Mouse (Mus musculus): ENCODE results near the gene Gprin2. TPM values are rescaled to one million over a fixed set of nuclear protein-coding genes. Genes with fewer than 3 reads are reported as not detected.
A peak's percentile ranks its signal among the peaks of the same experiment; 100 is the strongest.

Gene Gprin2
- 3.1 and 3.5 TPM in 2 replicates for polyA plus RNA-seq (2015; fragmentation: Nextera tagmentation; extraction: Ambion mirVana)

- Histone ChIP-seq H3K36me3 (no peaks in the 10 kb centered on the region), H3K4me2 (peak within 1 kb of the TSS; percentile 85), H3K4me1 (replicated peaks) (peaks cover 13% of the 10 kb centered on the region), H3K27me3 (no peaks in the 10 kb centered on the region; the same call in 1 of the 2 replicates), H3K9ac (peak within 1 kb of the TSS; percentile 86), H3K9me3 (no peaks in the 10 kb centered on the region), H3K4me3 (peak within 1 kb of the TSS; percentile 84), H3K27ac (replicated peaks) (peak within 1 kb of the TSS; percentile 73)
- 2% methylated on average over 42 of the region's 52 CpGs for WGBS
- peak; percentile 78 for ATAC-seq (ENCODE audit: low read depth)
These were observed at the start of gene Gprin2 for GRCm38 (mm10) chr14:34201231-34202035. Gene Gprin2 (minus strand): TSS chr14:34201653.

DNA sequence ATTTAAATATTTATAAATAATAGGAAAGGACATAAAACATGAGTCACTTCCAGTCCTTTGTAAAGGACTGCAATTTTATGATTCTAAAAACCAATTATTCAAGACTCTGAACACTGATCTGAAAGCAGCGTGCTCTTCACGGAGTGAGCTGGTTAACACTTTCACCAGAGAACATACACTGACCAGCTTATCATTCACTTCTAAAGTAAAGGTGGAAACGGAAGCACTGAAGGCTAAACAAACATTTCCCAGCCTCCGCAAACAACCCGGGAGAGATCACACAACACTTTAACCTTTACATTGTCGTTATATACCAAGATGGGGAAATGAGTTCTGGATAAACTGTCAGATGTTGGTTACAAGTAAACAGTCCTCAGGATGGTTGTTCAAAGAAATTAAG is 39.2 kb upstream of the Gprin2 start:
- Histone ChIP-seq H3K9ac (no peak overlapping the region), H3K9me3 (no peaks in the 10 kb centered on the region), H3K4me2 (no peak overlapping the region), H3K27ac (replicated peaks) (no peak overlapping the region), H3K36me3 (no peaks in the 10 kb centered on the region), H3K4me3 (no peak overlapping the region), H3K27me3 (no peaks in the 10 kb centered on the region), H3K4me1 (replicated peaks) (no peaks in the 10 kb centered on the region)
- WGBS, result 85% methylated on average over 6 of the region's 6 CpGs
- no peak for ATAC-seq (ENCODE audit: low read depth)

GRCm38 (mm10) chr14:34240263-34240662 is 38.8 kb upstream of the Gprin2 start:
- Histone ChIP-seq H3K4me2 (no peak overlapping the region), H3K27ac (replicated peaks) (no peak overlapping the region), H3K4me1 (replicated peaks) (no peaks in the 10 kb centered on the region), H3K27me3 (no peaks in the 10 kb centered on the region), H3K4me3 (no peak overlapping the region), H3K9me3 (no peaks in the 10 kb centered on the region), H3K36me3 (no peaks in the 10 kb centered on the region), H3K9ac (no peak overlapping the region)
- WGBS, result 92% methylated on average over 10 of the region's 10 CpGs
- no peak for ATAC-seq (ENCODE audit: low read depth)

- Histone ChIP-seq H3K9ac (peak overlapping the region; percentile 65), H3K4me1 (replicated peaks) (peaks cover 6% of the 10 kb centered on the region), H3K27me3 (no peaks in the 10 kb centered on the region), H3K36me3 (no peaks in the 10 kb centered on the region), H3K9me3 (no peaks in the 10 kb centered on the region), H3K27ac (replicated peaks) (no peak overlapping the region), H3K4me2 (peak overlapping the region; percentile 56), H3K4me3 (peak overlapping the region; percentile 32)
- ATAC-seq (ENCODE audit: low read depth), result peak; percentile 98
- 5% methylated on average over 16 of the region's 16 CpGs for WGBS
These were observed 33.4 kb upstream of the Gprin2 start for GRCm38 (mm10) chr14:34234630-34235380.

DNA sequence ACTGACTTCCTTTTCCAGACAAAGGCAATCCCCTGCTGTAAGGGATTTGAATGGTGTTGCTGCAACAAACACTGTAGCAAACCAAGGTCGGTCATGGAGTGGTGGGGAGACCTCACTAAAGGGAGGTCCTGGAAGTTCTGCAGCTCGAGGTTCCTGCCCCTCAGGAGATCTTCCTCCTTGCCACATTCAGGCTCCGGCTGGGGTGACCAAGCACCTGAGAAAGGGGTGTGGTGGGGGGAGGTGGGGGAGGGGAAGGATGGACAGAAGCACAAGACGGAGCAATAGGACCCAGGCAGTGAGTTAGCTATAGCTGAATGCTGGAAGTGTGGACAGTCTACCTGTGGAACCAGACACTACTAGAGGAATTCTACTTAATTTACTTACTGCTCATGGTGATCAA is 32.4 kb upstream of the Gprin2 start:
- H3K4me1 ChIP-seq (replicated peaks), result peaks cover 6% of the 10 kb centered on the region
- WGBS, result 65% methylated on average over 4 of the region's 4 CpGs
- no peak for ATAC-seq (ENCODE audit: low read depth)
- H3K4me3 ChIP-seq, result no peak overlapping the region
- H3K27me3 ChIP-seq, result no peaks in the 10 kb centered on the region
- H3K9me3 ChIP-seq, result no peaks in the 10 kb centered on the region
- no peaks in the 10 kb centered on the region for H3K36me3 ChIP-seq
- no peak overlapping the region for H3K4me2 ChIP-seq
- H3K9ac ChIP-seq, result no peak overlapping the region
- no peak overlapping the region for H3K27ac ChIP-seq (replicated peaks)

DNA sequence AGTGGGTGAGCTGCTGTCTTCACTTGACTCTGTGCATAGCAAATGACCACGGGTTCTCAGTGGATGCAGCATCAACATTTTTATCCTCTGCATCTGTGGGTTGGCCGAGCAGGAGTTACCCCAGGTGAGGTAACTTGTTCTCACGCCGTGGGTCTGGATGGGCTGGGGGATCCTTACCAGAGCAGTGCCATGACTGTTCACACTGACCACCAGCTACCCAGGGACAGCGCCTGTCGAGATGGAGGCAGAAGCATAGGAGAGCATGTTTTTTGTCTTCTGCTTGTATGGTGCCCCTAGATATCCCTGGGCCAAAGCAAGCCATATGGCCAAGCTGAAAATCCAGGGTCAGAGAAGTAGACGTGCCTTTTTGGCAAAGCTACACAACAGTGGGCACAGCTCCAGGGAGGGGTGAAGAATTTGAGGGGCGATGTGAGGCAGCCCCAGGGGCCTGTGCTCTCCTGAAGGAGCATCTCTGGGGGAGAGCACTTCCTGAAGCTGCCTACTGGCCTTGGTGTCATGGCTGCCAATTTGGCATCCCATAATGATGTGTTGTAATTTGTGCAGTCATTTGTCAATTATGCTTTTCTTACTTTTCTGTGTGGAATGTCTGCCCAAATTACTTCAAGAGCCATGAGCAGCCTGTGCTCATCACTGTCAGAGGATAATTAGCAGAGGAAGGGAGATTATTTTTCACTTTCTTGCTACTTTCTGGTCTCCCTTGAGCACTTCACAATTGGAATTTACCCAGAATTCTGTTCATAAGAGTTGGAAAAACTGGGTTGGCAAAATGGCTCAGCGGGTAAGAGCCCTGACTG is 31.6 kb upstream of the Gprin2 start:
- no peak overlapping the region for H3K4me3 ChIP-seq
- 88% methylated on average over 9 of the region's 9 CpGs for WGBS
- no peak overlapping the region for H3K4me2 ChIP-seq
- H3K4me1 ChIP-seq (replicated peaks), result peaks cover 6% of the 10 kb centered on the region
- H3K9me3 ChIP-seq, result no peaks in the 10 kb centered on the region
- no peaks in the 10 kb centered on the region for H3K27me3 ChIP-seq
- no peak overlapping the region for H3K27ac ChIP-seq (replicated peaks)
- no peaks in the 10 kb centered on the region for H3K36me3 ChIP-seq
- H3K9ac ChIP-seq, result no peak overlapping the region
- ATAC-seq (ENCODE audit: low read depth), result no peak

GRCm38 (mm10) chr14:34232340-34232739 is 30.9 kb upstream of the Gprin2 start:
- Histone ChIP-seq H3K4me2 (no peak overlapping the region), H3K27me3 (no peaks in the 10 kb centered on the region), H3K36me3 (no peaks in the 10 kb centered on the region), H3K9ac (no peak overlapping the region), H3K4me1 (replicated peaks) (peaks cover 6% of the 10 kb centered on the region), H3K27ac (replicated peaks) (no peak overlapping the region), H3K9me3 (no peaks in the 10 kb centered on the region), H3K4me3 (no peak overlapping the region)
- ATAC-seq (ENCODE audit: low read depth), result no peak
- WGBS, result 46% methylated on average over 7 of the region's 7 CpGs

- no peak for ATAC-seq (ENCODE audit: low read depth)
- no peaks in the 10 kb centered on the region for H3K27me3 ChIP-seq
- H3K9me3 ChIP-seq, result no peaks in the 10 kb centered on the region
- H3K36me3 ChIP-seq, result no peaks in the 10 kb centered on the region
- no peak overlapping the region for H3K4me3 ChIP-seq
- H3K4me2 ChIP-seq, result no peak overlapping the region
- H3K4me1 ChIP-seq (replicated peaks), result no peaks in the 10 kb centered on the region
- WGBS, result 92% methylated on average over 10 of the region's 10 CpGs
- no peak overlapping the region for H3K27ac ChIP-seq (replicated peaks)
- H3K9ac ChIP-seq, result no peak overlapping the region
These were observed 27.5 kb upstream of the Gprin2 start for GRCm38 (mm10) chr14:34228830-34229506.

DNA sequence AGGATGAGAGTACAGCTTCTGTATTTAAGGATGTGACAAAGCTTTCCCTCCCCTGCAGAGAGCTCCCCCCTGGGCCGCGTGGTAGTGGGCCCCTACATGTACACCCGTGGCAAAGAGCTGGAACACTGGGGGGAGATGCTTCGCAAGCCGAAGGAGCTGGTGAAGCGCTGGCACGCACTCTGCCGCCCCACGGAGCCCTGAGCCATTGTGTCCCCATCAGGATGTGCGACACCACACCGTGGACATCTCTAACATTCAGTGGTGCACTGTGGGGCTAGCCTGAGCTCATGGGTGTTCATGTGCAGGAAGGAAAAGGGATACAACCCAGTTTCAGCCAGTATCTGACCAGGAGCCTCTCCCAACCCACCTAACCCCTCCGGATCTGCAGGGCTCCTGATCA is 26.5 kb upstream of the Gprin2 start:
- H3K4me3 ChIP-seq, result no peak overlapping the region
- WGBS, result 86% methylated on average over 12 of the region's 12 CpGs
- no peaks in the 10 kb centered on the region for H3K36me3 ChIP-seq

DNA sequence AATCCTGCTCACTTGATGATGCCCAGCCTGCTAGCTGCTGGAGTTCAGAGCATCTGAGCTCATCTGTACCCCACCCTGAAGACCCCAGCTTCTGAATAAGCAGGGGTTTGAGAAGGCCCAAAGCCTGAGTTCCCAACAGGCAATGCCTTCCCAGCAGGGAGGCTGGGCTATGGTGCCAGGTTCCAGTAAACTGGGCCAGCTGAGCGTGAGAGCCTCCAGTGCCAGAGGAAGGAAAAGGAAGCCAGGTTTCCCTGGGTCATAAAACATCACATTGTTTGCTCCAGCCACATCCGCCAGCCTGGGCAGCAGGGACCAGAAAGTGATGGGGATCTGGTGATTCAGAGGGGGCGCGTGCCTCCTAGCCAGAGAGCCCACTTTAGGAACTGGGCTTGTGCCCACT is 25.1 kb upstream of the Gprin2 start:
- H3K9me3 ChIP-seq, result no peaks in the 10 kb centered on the region
- no peak overlapping the region for H3K4me2 ChIP-seq
- no peak overlapping the region for H3K9ac ChIP-seq
- 64% methylated on average over 4 of the region's 4 CpGs for WGBS
- no peak for ATAC-seq (ENCODE audit: low read depth)
- no peak overlapping the region for H3K27ac ChIP-seq (replicated peaks)
- H3K4me1 ChIP-seq (replicated peaks), result no peaks in the 10 kb centered on the region
- H3K4me3 ChIP-seq, result no peak overlapping the region
- no peaks in the 10 kb centered on the region for H3K36me3 ChIP-seq
- H3K27me3 ChIP-seq, result 0 out of 2 replicates have a peak, but pooled peaks cover 4% of the 10 kb centered on the region

More for the DNA sequence above, 26.5 kb upstream of the Gprin2 start:
- no peak overlapping the region for H3K9ac ChIP-seq
- H3K27ac ChIP-seq (replicated peaks), result no peak overlapping the region
- no peak for ATAC-seq (ENCODE audit: low read depth)
- H3K9me3 ChIP-seq, result no peaks in the 10 kb centered on the region
- H3K27me3 ChIP-seq, result no peaks in the 10 kb centered on the region
- no peak overlapping the region for H3K4me2 ChIP-seq
- H3K4me1 ChIP-seq (replicated peaks), result no peaks in the 10 kb centered on the region

DNA sequence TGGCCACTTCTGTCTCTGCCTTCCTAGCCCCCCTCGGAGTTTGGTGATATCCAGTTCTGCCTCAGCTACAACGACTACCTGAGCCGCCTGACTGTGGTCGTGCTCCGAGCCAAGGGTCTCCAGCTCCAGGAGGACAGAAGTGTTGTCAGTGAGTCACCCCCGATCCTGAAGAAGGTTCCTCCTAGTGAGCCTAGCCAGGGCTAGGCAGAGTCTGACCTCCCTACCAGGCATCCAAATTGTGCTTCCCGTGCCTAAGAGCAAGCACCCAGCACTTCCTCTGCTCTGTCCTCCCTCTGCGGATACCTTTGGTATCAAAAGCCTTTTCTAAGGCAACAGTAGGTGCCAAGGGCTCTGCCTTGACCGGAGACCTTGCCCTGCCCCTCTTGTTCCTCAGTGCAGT is 24.5 kb upstream of the Gprin2 start:
- no peak overlapping the region for H3K4me2 ChIP-seq
- no peaks in the 10 kb centered on the region for H3K36me3 ChIP-seq
- H3K27ac ChIP-seq (replicated peaks), result no peak overlapping the region
- H3K4me1 ChIP-seq (replicated peaks), result no peaks in the 10 kb centered on the region
- 87% methylated on average over 9 of the region's 9 CpGs for WGBS
- no peak overlapping the region for H3K4me3 ChIP-seq
- H3K9me3 ChIP-seq, result no peaks in the 10 kb centered on the region
- peaks cover 10% of the 10 kb centered on the region for H3K27me3 ChIP-seq
- ATAC-seq (ENCODE audit: low read depth), result no peak
- no peak overlapping the region for H3K9ac ChIP-seq

Data from neural tube, embryonic 13.5 days (tissue).